Mouse (Mus musculus): ENCODE results near the gene Lrrc23. TPM values are rescaled to one million over a fixed set of nuclear protein-coding genes. Genes with fewer than 3 reads are reported as not detected.
"Not testable (repeated sequence)": the region's sequence is repeated elsewhere in the genome, so short reads cannot be mapped to it uniquely, and the experiment has no call there.

The Lrrc23 gene
- total RNA-seq (2021), result 1 to 10 TPM; 2.1 to 4.3 TPM

DNA sequence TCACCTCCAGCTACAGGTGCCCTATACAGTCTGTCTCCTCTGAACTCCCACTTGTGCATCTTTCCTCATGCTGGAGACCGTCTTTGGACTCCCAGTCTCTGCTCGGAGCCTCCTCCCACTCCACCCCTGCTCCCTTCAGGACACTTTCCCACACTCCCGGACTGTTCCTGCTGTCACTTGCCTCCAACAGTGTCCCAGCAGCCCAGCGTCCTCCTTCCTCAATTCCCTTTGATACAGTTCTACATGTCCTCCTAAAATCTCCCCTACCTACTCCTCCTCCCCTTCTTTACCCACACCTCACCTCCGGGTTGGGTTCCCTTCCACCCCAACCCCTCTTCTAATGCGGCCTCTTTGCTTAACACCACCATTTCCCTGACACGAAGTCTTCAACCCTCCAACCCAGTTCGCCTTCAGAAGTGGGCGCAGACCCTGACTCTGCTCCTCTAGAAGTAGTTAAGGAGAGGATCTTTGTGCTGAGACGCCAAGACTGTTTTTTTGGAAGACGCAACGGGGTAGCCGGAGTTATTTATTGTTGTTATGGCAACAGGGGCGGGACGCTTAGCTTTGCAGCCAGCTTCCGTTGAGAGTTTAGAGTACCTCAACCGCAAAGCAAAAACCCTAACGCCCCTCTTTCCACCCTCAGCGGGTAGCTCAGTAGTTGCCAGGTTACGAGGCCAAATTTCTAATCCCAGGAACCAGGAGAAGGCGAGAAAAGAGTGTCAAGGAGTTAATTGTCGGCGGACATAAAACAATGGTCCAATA lies at the start of gene Lrrc23:
TSS of gene Lrrc23 (minus strand) at position 506 of the 762 bp plus-strand sequence.
- peak; percentile 39 for DNase-seq
- intact Hi-C loops (cut with DNase I), result no loop called here

DNA sequence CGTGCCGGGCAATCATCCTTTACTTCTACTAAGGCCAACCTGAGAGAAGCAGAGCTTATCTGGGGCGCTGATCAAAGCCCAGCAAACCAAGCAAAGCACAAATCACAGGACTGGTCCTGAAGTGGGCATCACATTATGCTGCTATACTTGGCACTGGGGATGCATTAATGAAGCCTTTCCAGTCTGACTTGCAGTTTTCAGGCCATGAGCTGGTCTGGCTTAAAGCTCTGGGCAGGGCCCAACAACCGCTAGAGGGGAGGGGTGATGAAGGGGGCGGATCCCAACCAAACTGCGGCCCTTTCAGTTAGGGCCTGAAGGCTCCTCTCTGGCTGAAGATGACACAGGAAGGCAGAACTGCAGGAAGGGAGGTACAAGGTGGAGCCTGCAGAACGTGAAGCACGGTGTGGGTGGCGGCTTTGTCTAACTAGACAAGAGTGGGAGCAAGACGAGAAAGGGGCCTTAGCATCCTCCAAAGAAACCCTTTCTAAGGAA lies 48.6 kb upstream of the Lrrc23 start:
- intact Hi-C loops (cut with DNase I), result no loop called here
- DNase-seq, result peak; percentile 56

DNA sequence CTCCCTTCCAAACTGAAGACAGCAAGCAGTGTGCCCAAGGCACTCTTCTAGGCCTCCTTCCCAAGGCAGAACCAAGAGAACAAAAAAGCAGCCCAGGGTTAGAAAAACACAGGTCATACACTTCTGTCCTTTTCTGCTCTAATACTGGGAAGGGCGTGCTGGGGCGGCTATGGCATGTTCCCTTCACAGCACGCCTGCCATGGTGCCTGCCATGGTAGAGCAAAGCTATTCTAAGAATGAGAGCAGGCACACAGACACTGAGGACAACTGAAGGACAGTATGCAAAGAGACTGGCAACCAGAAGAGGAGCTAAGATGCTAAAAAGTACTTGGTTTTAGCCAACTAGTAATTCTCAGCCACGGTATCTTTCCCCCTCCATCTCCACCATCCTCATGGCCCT lies 42.5 kb upstream of the Lrrc23 start:
- DNase-seq, result no peak
- intact Hi-C loops (cut with DNase I), result no loop called here

DNA sequence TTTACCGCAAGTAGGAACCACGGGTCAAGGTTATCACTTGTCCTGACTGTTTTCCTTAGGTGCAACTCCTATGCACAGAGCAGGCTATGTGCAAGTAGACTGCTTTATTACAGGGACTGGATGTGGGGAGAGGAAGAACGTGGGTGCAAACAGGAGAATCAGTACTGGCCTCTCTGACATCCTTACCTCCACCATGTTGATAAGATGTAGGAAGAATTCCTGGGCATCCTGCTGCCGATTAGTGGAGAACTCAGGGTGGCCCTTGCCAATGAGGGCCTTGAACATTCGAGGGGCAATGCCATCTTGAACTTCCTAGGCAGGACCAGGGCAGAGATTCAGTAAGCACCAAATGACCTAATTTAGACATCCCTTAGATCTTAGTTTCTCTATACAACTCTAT lies 41.4 kb upstream of the Lrrc23 start:
- intact Hi-C loops (cut with DNase I), result no loop called here
- DNase-seq, result no peak

DNA sequence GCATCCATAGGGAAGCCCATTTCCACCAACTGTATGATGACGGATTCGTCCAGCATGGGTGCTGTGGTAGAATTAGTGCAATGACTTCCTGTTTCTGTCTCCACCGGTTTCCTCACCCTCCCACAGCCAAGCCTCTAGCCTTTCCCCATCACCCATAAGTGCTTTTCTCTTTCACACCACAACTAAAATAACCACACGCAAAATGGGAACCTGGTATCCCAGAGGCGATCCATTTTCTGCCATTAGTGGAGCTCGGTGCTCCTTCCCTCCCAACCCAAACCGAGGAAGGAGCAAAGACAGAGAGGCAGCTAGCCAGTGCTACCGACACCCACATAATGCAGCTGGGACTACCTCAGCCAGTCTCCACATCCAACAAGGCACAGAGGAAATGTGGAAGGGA lies 38.4 kb upstream of the Lrrc23 start:
- no peak for DNase-seq
- intact Hi-C loops (cut with DNase I), result no loop called here

DNA sequence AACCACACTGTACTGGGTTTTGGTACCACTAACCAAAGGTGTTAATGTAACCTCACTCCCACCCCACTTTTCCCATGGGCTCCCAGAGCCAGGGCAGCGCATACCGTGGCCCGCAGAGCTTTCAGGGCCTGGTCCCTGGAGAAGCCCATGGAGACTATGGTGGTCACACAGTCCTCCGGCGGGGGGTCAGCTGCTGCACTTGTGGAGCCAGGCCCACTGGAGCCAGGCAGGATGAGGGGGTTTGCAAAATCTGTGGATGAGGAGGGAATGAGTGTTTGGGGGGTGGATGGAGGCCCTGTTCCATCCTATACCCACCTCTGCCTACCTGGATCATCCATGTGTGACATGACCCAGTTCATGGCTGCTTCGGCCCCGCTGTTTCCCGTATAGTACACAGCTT lies 38.0 kb upstream of the Lrrc23 start:
- intact Hi-C loops (cut with DNase I), result no loop called here
- no peak for DNase-seq

DNA sequence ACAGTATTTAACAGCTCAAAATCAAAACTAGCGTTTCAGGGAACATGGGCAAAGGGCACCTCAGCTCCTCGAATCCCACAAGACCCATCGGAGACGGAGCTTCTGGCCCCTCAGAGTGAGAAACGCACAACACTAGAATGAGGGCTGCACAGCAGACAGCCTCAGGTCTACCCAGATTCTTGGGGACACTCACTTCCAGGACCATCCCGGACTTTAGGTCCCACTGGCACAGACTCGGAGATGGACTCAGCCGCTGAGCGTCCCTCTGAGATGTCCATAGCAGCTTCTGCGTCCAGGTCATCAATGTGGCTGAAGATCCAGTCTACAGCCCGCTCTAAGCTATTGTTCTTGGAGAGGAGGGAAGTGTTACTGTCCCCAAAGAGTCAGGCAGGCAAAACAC lies 37.6 kb upstream of the Lrrc23 start:
- DNase-seq, result no peak
- intact Hi-C loops (cut with DNase I), result no loop called here

DNA sequence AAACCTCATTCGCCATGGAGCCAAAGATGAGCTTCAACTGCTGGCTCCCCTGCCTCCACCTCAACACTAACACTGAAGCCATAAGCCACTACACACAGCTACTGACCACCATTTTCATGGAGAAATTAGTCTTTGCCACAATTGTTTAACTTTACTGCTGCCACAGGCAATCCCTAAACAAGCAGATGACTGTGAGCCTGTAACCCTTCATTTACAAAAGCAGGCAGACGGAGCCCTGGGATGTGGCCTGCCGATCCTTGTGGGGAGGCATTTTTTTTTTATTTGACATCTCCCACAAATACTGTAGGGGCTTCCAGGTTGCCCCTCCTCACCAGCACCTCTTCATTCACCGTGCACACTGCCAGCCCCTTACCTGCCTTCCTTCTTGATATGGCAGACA lies 37.1 kb upstream of the Lrrc23 start:
- intact Hi-C loops (cut with DNase I), result no loop called here
- no peak for DNase-seq

DNA sequence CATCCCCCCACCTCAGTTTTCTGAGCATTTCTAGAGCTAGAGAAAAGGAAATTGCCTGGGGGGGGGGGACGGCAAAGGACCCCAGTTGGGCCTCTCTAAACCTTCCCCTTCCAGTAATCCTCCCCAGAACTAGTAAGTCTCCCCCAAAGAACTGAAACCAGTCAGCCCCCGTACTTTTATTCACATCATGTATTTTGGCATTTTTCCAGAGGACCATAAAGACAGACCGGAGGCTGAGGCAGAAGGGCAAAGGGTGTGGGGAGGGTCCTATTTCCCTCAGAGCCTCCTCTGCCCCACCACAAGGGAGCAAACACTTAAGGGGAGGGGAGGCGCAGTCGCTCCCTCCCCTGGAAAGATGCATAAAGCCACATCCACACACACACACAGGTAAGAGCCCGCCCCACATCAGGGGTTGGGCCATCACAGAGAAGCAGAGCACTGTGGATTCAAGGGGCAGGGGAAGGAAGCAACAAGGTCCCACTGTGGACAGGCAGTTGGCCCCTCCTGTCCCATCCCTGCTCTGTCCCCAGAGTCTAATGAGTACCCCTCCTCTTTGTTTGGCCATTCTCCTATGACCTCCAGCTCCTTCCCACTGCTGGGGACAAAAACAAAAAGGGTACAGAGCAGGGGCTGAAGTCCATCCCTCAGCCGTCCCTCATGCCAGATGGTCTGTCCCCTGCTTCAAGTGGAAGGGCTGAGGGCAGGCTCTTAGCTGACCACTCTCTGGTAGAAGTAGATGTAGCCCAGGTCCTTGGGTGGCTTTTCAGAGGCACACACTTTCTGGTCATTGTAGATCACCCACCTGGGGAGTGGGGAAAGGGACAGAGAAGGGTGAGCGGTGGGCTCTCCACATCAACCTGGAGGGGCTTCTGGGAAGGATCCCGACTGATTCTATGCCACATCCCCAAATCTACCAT lies 35.6 kb upstream of the Lrrc23 start:
- intact Hi-C loops (cut with DNase I), result no loop called here
- no peak for DNase-seq

DNA sequence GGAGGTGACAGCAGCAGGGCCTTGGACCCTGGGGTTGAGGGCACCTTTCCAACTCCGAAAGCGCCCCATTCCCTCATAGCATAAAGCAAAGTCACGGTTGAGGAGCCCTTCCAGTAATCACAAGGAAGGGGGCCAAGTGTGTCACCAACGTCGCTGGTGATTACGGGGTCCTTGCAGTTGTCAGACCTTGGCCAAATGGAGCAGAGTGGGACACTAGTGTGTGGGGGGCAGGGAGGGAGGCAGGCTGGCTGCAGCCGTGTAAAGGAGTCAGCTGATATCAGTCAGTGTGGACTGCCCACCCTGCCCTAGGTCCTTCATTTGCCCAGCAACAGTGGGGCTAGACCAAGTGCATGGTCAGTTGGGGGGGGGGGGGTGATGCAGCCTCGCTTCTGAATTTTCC lies 34.9 kb upstream of the Lrrc23 start:
- intact Hi-C loops (cut with DNase I), result no loop called here
- DNase-seq, result peak; percentile 53

DNA sequence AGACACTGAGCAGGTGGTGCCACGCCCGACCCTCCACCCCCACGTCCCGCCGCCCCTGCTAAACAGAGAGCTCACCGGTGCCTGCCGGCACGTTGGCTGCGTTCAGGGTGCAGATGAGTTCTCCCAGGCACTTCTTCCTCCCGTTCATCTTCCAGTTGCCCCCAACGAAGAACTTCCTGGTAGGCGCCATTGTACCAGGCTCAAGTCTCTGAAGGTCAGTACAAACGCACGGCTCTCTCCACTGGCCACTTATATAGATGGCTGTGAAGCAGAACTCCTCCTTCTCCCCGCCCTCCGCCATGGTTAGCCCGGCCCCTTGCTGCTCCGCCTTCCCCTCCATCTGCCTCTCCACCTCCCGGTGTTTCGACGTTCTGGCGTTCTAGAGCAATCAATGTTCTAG lies 34.4 kb upstream of the Lrrc23 start, which contains the start of gene Tpi1:
TSS of gene Tpi1 (minus strand) at position 364 of the 400 bp plus-strand sequence.
- intact Hi-C loops (cut with DNase I), result no loop called here

DNA sequence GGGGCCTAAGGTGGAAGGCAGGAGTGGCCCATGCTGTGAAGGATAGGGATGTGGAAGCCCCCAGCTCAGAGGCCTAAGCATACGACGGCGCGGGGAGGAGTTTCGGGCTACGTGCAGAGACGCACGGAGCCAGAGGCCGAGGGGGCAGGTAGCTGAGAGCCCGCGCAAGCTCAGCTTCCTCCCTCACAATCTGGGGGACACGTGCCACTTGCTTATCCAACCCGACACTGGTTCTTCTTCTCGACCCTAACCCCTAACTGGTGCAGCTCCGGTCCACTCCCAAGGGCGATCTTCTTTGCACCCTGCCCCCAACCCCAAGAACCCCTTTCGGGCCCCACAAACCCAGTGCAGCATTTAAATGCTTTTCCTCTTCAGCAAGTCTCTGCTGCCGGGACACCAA lies 34.0 kb upstream of the Lrrc23 start:
- peak; percentile 72 for DNase-seq
- intact Hi-C loops (cut with DNase I), result no loop called here

More for the DNA sequence above, 34.4 kb upstream of the Lrrc23 start, which contains the start of gene Tpi1:
- DNase-seq, result peak; percentile 94

DNA sequence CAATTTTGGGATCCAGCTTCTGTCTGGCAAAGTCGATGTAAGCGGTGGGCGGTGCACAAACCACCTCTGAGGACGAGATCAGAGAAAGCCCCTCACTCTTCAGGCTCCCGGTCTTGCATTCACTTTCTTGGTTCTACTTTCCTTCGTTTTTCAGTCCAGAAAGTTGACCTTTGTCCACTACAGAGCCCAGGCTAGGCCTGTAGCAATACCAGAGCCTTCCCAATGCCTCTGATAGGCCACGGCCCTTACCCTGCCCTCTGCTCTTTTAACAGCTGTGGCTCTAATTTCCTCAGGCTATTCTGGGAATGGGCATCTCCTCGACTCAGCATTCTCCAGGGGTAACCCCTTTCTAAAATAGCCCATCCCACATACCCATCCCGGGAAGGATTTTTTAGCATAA lies 33.3 kb upstream of the Lrrc23 start:
- DNase-seq, result no peak
- intact Hi-C loops (cut with DNase I), result no loop called here

DNA sequence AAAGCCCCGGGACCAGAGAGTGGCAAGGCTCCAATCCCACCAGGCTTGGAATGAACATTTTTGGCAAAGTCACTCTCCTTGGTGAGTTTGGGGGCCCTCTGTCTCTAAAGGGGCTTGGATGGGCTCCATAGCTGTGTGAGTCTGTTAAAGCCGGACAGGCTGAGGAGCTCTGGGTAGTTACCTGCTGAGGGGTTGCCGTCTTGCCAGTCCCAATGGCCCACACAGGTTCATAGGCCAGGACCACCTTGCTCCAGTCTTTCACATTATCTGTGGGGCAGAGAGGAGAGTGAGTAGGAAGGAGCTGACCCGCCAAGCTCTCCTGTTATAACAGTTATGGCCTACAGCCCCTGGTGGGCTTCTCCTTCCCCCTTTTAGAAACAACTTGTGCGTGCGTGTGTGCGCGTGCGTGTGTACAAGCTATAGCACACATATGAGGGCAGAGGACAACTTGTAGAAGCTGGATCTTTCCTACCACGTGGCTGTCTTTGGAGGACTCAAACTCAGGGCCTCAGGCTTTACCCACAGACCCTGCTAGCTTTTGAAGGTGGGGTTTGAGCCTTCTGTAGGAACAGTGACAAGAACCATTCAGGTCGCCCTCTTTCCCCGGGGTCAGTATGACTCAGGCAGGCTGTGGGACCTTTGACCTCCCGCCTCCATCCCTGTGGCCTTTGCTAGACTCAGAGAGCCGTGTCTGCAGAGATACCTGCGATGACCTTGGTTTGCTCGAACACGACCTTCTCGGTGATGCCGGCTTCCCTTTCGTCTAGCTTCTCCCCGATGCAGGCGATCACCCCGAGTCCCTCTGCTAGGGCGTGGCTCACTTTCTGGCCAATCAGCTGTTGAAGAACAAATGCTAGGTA lies 32.4 kb upstream of the Lrrc23 start:
- intact Hi-C loops (cut with DNase I), result no loop called here
- DNase-seq, result no peak

DNA sequence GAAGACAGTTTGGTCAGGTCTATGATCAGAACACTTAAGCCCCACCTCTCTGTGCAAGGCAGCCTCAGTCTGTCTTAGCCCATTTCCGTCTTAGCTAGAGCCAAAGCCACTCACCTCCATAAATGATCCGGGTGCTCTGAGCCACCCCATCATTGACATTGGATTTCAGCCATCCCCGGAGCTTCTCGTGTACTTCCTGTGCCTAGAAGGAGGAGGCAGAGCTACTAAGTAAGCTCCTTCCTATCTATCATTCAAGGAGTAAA lies 31.8 kb upstream of the Lrrc23 start:
- intact Hi-C loops (cut with DNase I), result no loop called here
- DNase-seq, result no peak

DNA sequence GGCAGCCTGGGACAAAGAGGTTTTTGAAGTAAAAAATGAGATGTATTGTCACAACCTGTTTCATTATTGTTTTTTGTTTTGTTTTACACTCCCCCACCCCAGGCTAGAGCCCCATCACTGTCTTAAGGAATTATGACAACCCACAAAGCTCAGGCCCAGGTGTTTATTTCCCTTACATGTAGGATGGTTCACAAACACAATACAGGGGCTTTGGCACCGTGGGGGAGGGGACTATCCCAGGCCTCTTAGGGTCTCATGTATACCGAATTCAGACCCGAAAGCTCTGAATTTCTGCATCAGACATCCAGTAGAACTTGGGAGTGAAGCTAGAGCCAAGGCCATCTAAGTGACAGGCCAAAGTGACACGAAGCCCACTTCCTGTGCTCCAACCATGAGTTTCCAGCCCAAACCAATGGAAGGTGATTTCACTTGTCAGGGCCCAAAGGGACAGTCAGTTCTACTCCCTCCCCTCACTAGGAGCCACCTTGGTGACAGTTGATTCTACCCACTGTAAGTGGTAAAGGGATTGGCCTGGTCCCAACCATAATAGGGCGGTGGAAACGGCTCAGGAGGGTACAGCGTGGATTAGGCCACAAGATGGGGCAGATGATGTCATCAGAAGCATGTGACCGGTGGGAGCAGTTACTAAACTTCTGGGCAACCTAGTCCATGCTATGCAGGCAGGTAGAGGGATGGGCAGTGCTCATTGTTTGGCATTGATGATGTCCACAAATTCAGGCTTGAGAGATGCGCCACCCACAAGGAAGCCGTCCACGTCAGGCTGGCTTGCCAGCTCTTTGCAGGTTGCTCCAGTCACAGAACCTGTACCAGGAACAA lies 31.3 kb upstream of the Lrrc23 start:
- DNase-seq; intact Hi-C loops (cut with DNase I): not testable (repeated sequence)

DNA sequence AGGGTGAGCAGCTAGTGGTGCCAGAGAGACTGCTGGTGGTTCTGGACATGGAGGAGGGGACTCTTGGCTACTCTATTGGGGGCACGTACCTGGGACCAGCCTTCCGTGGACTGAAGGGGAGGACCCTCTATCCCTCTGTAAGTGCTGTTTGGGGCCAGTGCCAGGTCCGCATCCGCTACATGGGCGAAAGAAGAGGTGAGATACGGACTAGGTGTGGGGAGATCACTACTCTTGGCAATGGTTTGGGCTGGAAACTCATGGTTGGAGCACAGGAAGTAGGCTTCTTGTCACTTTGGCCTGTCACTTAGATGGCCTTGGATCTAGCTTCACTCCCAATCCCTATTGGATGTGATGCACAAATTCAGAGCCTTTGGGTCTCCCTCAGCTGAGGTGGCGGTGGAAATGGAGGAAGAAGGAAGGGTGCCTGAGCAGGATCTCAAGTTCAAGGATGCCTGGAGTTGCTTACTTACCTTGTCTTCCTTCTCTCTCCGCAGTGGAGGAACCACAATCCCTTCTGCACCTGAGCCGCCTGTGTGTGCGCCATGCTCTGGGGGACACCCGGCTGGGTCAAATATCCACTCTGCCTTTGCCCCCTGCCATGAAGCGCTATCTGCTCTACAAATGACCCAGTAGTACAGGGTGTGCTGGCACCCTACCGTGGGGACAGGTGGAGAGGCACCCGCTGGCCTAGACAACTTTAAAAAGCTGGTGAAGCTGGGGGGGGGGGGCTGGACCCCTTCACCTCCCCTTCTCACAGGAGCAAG lies 30.4 kb upstream of the Lrrc23 start:
- peak; percentile 45 for DNase-seq
- intact Hi-C loops (cut with DNase I), result loop anchor here (5.0 kb wide), 1 partner anchor 53 kb away; the partner anchor contains the start of genes Atn1 and Gm45234

DNA sequence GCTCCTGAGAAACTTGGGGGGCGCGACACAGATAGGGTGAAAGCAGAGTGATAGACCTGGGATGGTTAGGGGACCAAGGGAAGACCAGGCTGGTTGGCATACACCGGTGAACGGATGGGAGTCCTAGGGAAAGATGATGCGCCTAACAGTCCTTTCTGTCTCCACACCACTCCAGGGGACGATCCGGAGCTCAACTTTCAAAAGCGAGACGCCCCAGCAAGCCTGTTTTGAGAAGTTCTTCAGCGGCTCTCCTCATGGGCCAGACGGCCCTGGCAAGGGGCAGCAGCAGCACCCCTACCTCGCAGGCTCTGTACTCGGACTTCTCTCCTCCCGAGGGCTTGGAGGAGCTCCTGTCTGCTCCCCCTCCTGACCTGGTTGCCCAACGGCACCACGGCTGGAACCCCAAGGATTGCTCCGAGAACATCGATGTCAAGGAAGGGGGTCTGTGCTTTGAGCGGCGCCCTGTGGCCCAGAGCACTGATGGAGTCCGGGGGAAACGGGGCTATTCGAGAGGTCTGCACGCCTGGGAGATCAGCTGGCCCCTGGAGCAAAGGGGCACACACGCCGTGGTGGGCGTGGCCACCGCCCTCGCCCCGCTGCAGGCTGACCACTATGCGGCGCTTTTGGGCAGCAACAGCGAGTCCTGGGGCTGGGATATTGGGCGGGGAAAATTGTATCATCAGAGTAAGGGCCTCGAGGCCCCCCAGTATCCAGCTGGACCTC lies 29.7 kb upstream of the Lrrc23 start:
- DNase-seq, result peak; percentile 87

More for the DNA sequence above, 29.7 kb upstream of the Lrrc23 start:
- intact Hi-C loops (cut with DNase I), result loop anchor here (5.0 kb wide), 1 partner anchor 52 kb away; the partner anchor contains the start of genes Atn1 and Gm45234
